Mouse (Mus musculus): ENCODE results near the gene 1700024G13Rik. TPM values are rescaled to one million over a fixed set of nuclear protein-coding genes. Genes with fewer than 3 reads are reported as not detected.
"Not testable (repeated sequence)": the region's sequence is repeated elsewhere in the genome, so short reads cannot be mapped to it uniquely, and the experiment has no call there.

1700024G13Rik gene
- polyA plus RNA-seq (2016; fragmentation: Nextera tagmentation; extraction: Ambion mirVana) = not detected in 2 replicates

DNA sequence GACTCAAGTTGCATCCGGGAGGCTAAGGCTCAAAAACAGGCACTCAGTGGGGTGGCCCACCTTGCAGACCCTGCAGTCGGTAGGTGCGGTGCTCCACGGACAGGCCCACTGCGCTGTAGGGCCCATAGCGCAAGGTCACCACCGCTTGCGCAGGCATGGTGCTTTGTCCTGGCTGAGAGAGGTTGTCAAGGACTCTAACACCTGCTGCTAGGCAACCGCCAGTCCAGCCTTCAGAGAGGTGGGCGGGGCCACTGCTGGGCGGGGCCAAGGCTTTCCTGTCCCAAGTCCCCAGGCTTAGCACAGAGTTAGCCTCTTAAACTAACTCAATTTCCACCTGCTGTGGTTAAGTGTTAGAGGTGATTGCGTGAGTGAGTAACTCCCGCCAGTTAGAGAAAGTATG, at the start of gene 1700024G13Rik:
Gene 1700024G13Rik, minus strand, starts transcription at position 196 of the 400 bp plus-strand sequence.
- H3K4me3 ChIP-seq (replicated peaks) = no peak within 1 kb of the TSS

DNA sequence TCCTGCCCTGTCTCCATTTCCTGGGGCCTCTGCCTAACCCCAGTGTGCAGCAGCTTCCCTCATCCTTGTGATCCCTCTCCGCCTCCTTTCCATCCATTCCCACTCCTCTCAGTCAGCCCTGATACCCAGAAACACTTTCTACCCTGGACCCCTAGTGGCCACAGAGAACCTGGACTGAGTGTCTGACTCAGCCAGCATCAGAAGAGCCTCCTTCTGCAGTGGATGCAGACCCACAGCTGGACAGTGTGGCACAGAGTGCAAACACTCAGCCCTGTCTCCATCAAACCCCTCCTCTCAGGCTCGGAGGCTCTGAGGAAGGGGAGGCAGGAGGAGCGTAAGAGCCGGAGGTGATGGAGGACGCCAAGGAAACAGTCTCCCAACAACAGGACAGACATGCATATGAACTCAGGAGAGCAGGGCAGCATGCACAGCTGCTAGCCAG, 49.2 kb upstream of the 1700024G13Rik start:
- no peak overlapping the region for H3K4me2 ChIP-seq
- 21% methylated on average over 5 of the region's 5 CpGs for WGBS
- ATAC-seq (ENCODE audit: insufficient number of reproducible peaks, insufficient read depth, low FRiP score, low TSS enrichment, low read depth) = no peak

More for the DNA sequence above, at the start of gene 1700024G13Rik:
- peak; percentile 85 for ATAC-seq (ENCODE audit: insufficient number of reproducible peaks, insufficient read depth, low FRiP score, low TSS enrichment, low read depth)
- Histone ChIP-seq H3K4me2 (peak within 1 kb of the TSS; percentile 23), H3K27ac (no peak within 1 kb of the TSS), H3K4me1 (replicated peaks) (peaks cover 5% of the 10 kb centered on the region; the same call in 1 of the 2 replicates), H3K9ac (replicated peaks) (no peak within 1 kb of the TSS), H3K36me3 (no peaks in the 10 kb centered on the region), H3K27me3 (no peaks in the 10 kb centered on the region), H3K9me3 (no peaks in the 10 kb centered on the region)
- WGBS = 2% methylated on average over 13 of the region's 13 CpGs

DNA sequence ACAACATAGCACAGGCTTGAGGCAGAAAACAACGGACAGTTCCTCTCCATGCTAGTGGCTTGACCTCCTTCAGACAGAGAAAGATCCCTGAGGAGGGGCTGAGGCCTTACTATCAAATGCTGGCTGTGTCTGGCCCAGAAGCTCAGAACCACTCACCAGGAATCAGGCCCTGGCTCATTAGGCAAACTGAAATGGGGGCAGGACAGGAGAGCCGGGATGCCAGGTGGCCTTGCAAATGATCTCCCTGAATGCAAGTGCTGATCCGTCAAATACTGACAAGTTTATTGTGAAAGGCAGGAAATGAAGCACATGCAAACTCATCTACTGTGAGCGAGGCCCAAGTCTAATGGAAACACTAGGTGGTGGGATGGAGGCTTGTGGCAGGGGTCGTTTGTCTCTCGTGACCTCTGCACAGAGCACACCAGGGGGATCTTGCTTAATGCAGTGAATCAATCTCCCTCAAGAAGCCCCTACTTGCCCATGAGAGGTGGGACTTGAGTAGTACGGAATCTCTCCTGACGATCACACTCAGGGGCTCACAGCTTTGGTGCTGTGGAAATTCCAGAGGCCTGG, 40.9 kb upstream of the 1700024G13Rik start:
- no peak overlapping the region for H3K4me3 ChIP-seq (replicated peaks)
- ATAC-seq (ENCODE audit: insufficient number of reproducible peaks, insufficient read depth, low FRiP score, low TSS enrichment, low read depth) = no peak
- 18% methylated on average over 8 of the region's 8 CpGs for WGBS

More for the DNA sequence above, 49.2 kb upstream of the 1700024G13Rik start:
- H3K36me3 ChIP-seq = no peaks in the 10 kb centered on the region
- no peak overlapping the region; the same call in 1 of the 2 replicates for H3K9ac ChIP-seq (replicated peaks)
- H3K4me1 ChIP-seq (replicated peaks) = peaks cover 14% of the 10 kb centered on the region; the same call in 1 of the 2 replicates
- H3K27me3 ChIP-seq = peaks cover 13% of the 10 kb centered on the region; the same call in 1 of the 2 replicates
- no peak overlapping the region for H3K27ac ChIP-seq
- H3K9me3 ChIP-seq = no peaks in the 10 kb centered on the region
- no peak overlapping the region for H3K4me3 ChIP-seq (replicated peaks)

DNA sequence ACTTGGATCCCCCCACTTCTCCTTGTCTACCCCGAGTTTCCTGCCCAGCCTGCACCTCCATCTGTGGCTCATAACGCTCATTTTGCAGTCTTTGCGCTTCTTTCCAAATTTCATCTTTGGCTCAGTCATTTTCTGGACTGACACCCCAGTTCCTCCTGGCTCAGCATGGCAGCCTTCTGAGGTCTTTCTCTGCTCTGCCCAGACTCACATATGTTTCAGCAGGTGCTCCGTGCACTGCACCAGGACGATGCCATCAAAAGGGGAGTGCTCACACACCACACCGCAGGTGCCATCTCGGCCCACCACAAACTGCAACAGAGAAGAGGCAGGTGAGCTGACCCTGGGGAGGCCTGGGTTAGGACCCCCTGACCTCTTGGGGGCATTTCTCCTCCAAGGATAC, 35.8 kb upstream of the 1700024G13Rik start:
- WGBS = 88% methylated on average over 7 of the region's 7 CpGs
- H3K9me3 ChIP-seq = no peaks in the 10 kb centered on the region
- no peaks in the 10 kb centered on the region for H3K36me3 ChIP-seq
- H3K9ac ChIP-seq (replicated peaks) = no peak overlapping the region
- H3K4me3 ChIP-seq (replicated peaks) = no peak overlapping the region
- H3K4me1 ChIP-seq (replicated peaks) = no peaks in the 10 kb centered on the region
- no peak for ATAC-seq (ENCODE audit: insufficient number of reproducible peaks, insufficient read depth, low FRiP score, low TSS enrichment, low read depth)
- H3K4me2 ChIP-seq = no peak overlapping the region
- H3K27me3 ChIP-seq = 0 out of 2 replicates have a peak, but pooled peaks cover 4% of the 10 kb centered on the region
- H3K27ac ChIP-seq = no peak overlapping the region

More for the DNA sequence above, 40.9 kb upstream of the 1700024G13Rik start:
- Histone ChIP-seq H3K36me3 (no peaks in the 10 kb centered on the region), H3K4me2 (no peak overlapping the region), H3K27me3 (0 out of 2 replicates have a peak, but pooled peaks cover 4% of the 10 kb centered on the region), H3K9ac (replicated peaks) (no peak overlapping the region), H3K27ac (no peak overlapping the region), H3K9me3 (no peaks in the 10 kb centered on the region), H3K4me1 (replicated peaks) (no peaks in the 10 kb centered on the region)

DNA sequence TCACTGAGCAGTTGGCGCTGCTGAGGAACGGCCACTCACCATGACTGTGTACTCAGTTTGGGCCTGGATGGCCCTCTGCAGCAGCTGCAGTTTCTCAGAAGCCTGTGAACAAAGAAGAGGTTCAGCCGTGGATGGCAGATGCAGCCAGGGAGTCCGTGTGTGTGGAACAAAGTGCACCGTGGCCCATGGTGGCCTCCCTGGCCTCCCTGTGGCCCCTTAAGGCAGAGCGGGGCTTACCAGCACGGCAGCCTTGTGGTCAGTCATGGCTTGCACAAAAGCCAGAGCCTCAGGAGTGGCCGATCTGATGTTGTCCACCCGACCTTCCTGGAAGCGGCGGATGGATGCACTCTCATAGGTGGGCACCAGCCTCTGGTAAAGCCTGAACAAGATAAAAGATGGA, 30.6 kb upstream of the 1700024G13Rik start:
- Histone ChIP-seq H3K4me3 (replicated peaks) (no peak overlapping the region), H3K9ac (replicated peaks) (no peak overlapping the region), H3K9me3 (no peaks in the 10 kb centered on the region), H3K4me1 (replicated peaks) (no peaks in the 10 kb centered on the region), H3K27ac (no peak overlapping the region), H3K4me2 (no peak overlapping the region), H3K36me3 (no peaks in the 10 kb centered on the region), H3K27me3 (no peaks in the 10 kb centered on the region)
- ATAC-seq (ENCODE audit: insufficient number of reproducible peaks, insufficient read depth, low FRiP score, low TSS enrichment, low read depth) = no peak
- 84% methylated on average over 11 of the region's 11 CpGs for WGBS

DNA sequence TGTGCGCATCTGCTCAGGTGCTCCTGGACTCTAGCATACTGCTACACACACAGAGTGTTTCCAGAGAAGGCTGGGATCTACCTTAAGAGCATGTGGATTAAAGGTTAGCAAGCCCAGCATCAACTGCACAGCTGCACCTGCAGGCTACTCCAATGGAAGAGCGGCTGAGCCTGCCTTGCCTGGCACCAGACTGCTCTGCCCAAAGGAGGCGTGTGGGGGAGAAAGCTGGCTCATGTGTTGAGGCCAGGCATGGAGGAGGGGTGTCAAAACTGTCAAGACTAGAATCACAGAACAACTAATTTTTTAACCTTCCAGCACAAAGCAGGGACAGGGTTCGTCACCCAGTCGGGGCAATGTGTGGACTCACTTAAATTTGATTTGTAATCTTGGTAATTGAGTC, 23.9 kb upstream of the 1700024G13Rik start:
- no peak overlapping the region for H3K4me3 ChIP-seq (replicated peaks)
- H3K9me3 ChIP-seq = no peaks in the 10 kb centered on the region
- no peak overlapping the region for H3K4me2 ChIP-seq
- no peak overlapping the region for H3K27ac ChIP-seq
- H3K27me3 ChIP-seq = no peaks in the 10 kb centered on the region
- ATAC-seq (ENCODE audit: insufficient number of reproducible peaks, insufficient read depth, low FRiP score, low TSS enrichment, low read depth) = no peak
- 76% methylated on average over 5 of the region's 5 CpGs for WGBS
- H3K36me3 ChIP-seq = no peaks in the 10 kb centered on the region
- no peak overlapping the region for H3K9ac ChIP-seq (replicated peaks)
- H3K4me1 ChIP-seq (replicated peaks) = no peaks in the 10 kb centered on the region

DNA sequence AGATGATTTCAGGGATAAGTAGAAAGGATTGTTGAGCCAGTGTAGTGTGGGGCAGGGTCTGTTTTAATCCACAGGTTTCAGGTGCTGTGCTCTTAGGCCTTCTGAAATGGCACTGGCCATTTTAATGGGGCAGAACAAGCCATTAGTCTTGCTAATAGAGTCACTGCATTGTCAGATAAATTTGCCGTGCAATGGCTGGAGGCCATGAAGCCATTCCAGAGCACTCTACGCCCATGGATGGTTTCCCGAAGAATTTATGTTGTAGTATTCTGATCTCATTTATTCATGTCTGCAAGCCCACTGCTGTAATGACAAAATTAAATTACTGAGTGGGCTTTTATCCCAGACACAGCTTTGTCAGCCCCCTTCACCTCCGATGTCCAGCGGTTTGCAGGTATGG, 21.9 kb upstream of the 1700024G13Rik start:
- H3K4me2 ChIP-seq = no peak overlapping the region
- H3K4me1 ChIP-seq (replicated peaks) = no peaks in the 10 kb centered on the region
- H3K27me3 ChIP-seq = no peaks in the 10 kb centered on the region
- H3K9me3 ChIP-seq = no peaks in the 10 kb centered on the region
- 64% methylated on average over 5 of the region's 5 CpGs for WGBS
- no peak overlapping the region for H3K9ac ChIP-seq (replicated peaks)
- no peak overlapping the region for H3K27ac ChIP-seq
- H3K36me3 ChIP-seq = no peaks in the 10 kb centered on the region
- H3K4me3 ChIP-seq (replicated peaks) = no peak overlapping the region
- ATAC-seq (ENCODE audit: insufficient number of reproducible peaks, insufficient read depth, low FRiP score, low TSS enrichment, low read depth) = no peak

DNA sequence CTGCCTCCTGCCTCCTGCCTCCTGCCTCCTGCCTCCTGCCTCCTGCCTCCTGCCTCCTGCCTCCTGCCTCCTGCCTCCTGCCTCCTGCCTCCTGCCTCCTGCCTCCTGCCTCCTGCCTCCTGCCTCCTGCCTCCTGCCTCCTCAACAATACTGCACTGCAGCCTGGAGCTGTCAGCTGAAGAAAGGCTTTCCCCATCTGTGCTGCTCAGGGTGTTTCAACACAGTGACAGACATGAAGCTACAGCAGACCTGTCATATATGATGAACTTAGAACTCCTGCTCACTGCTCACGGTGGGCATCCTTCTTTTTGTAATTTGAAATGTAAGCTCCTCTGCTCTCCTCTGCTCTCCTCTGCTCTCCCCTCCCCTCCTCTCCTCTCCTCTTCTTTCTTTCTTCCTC, 17.2 kb upstream of the 1700024G13Rik start:
- not testable (repeated sequence) for H3K4me2 ChIP-seq; H3K9me3 ChIP-seq; H3K4me3 ChIP-seq (replicated peaks); H3K27me3 ChIP-seq; H3K36me3 ChIP-seq; H3K9ac ChIP-seq (replicated peaks); H3K4me1 ChIP-seq (replicated peaks); H3K27ac ChIP-seq; ATAC-seq (ENCODE audit: insufficient number of reproducible peaks, insufficient read depth, low FRiP score, low TSS enrichment, low read depth)
- 58% methylated on average over 1 of the region's 1 CpGs for WGBS

DNA sequence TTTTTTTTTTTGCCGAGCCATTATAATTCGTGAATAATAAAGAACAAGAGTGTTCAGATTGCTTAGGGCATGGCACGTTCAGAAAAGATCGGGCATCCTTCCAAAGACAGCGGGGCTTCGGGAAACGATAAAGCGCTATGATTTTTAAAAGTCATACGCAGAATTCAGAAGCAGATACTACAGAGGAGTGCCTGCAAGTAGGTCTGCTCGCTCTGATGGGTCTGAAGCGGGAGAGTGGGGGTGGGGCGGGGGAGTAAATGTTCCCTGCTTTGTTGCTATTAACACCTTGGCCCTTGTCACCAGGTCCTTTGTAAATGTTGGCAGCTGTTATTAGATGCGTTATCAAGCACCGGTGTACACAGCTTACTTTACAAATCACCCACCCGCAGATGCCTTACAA, 6.6 kb downstream of the 1700024G13Rik start:
- H3K4me3 ChIP-seq (replicated peaks) = no peak overlapping the region
- no peaks in the 10 kb centered on the region for H3K9me3 ChIP-seq
- ATAC-seq (ENCODE audit: insufficient number of reproducible peaks, insufficient read depth, low FRiP score, low TSS enrichment, low read depth) = no peak
- 34% methylated on average over 15 of the region's 15 CpGs for WGBS
- no peak overlapping the region for H3K9ac ChIP-seq (replicated peaks)
- peaks cover 33% of the 10 kb centered on the region for H3K27me3 ChIP-seq
- H3K4me1 ChIP-seq (replicated peaks) = peaks cover 20% of the 10 kb centered on the region
- H3K27ac ChIP-seq = no peak overlapping the region
- no peaks in the 10 kb centered on the region for H3K36me3 ChIP-seq
- H3K4me2 ChIP-seq = no peak overlapping the region; the same call in 1 of the 2 replicates

DNA sequence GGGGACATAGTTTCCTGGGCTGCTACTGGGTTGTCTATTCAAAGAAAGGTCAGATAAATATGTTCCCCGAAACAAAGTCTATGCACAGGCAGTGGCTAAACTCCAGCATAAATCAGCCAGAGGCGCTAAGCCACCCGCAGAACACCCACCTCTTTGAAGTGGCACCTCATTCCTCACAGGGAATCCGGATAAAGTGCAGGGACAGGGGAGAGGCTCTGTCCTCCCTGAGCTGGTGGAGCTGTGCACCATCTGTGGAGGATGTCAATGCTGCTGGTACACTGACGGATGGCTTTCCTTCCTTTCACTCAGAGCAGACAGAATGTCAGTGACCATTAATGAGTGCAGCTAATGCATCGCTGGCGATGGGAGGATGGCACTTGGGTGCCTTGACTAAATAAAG, 7.1 kb downstream of the 1700024G13Rik start:
- H3K9me3 ChIP-seq = no peaks in the 10 kb centered on the region
- no peak overlapping the region for H3K4me3 ChIP-seq (replicated peaks)
- ATAC-seq (ENCODE audit: insufficient number of reproducible peaks, insufficient read depth, low FRiP score, low TSS enrichment, low read depth) = no peak
- no peak overlapping the region for H3K9ac ChIP-seq (replicated peaks)
- H3K36me3 ChIP-seq = no peaks in the 10 kb centered on the region
- 6% methylated on average over 7 of the region's 7 CpGs for WGBS
- peaks cover 22% of the 10 kb centered on the region for H3K4me1 ChIP-seq (replicated peaks)
- no peak overlapping the region for H3K4me2 ChIP-seq
- no peak overlapping the region for H3K27ac ChIP-seq
- H3K27me3 ChIP-seq = peaks cover 33% of the 10 kb centered on the region

DNA sequence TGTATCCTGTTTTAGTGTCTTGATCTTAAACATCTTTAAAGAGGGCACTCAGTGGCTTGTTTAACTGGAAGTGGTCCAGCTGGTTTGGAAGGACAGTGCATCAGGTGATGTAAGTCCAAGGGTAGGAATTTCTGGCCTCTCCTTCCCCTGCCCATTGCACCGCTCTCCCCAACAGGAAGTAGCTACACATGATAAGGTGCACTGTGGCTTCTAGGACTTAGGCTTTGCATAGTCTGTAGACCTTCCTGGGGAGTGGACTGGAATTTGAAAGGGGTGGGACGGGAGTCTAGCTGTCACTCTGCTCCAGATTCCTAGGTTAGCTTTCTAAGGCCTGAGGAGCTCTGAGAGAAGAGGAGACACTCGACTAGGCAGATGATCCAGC, 8.1 kb downstream of the 1700024G13Rik start:
- Histone ChIP-seq H3K4me1 (replicated peaks) (peaks cover 23% of the 10 kb centered on the region), H3K27me3 (peaks cover 33% of the 10 kb centered on the region), H3K9me3 (no peaks in the 10 kb centered on the region), H3K27ac (no peak overlapping the region), H3K4me3 (replicated peaks) (no peak overlapping the region), H3K36me3 (no peaks in the 10 kb centered on the region), H3K4me2 (no peak overlapping the region), H3K9ac (replicated peaks) (no peak overlapping the region)
- ATAC-seq (ENCODE audit: insufficient number of reproducible peaks, insufficient read depth, low FRiP score, low TSS enrichment, low read depth) = no peak
- 36% methylated on average over 3 of the region's 3 CpGs for WGBS

Measured in limb, embryonic 12.5 days (tissue).